Mouse (Mus musculus): ENCODE data around the gene St8sia1. TPM values are rescaled to one million over a fixed set of nuclear protein-coding genes. Genes with fewer than 3 reads are reported as not detected.
A peak's percentile ranks its signal among the peaks of the same experiment; 100 is the strongest.

The St8sia1 gene
- total RNA-seq, 2 experiments from 2014 or later, result 0.11 to 0.23 TPM

GRCm38 (mm10) chr6:142834911-142835310 lies 129.3 kb downstream of the St8sia1 start:
- intact Hi-C loops (cut with DNase I), result no loop called here
- DNase-seq, result no peak
- no peak overlapping the region for H3K27ac ChIP-seq
- H3K4me3 ChIP-seq, result no peak overlapping the region
- no peak for TF ChIP-seq CTCF (IDR thresholded peaks at IDR 0.05)

GRCm38 (mm10) chr6:142831706-142832105 lies 132.5 kb downstream of the St8sia1 start:
- intact Hi-C loops (cut with DNase I), result no loop called here
- DNase-seq, result no peak
- no peak for TF ChIP-seq CTCF (IDR thresholded peaks at IDR 0.05)
- Histone ChIP-seq H3K4me3 (no peak overlapping the region), H3K27ac (no peak overlapping the region)

- TF ChIP-seq CTCF (IDR thresholded peaks at IDR 0.05), result no peak
- Histone ChIP-seq H3K4me3 (no peak overlapping the region), H3K27ac (no peak overlapping the region)
- DNase-seq, result no peak
- intact Hi-C loops (cut with DNase I), result no loop called here
These were observed 133.0 kb downstream of the St8sia1 start for GRCm38 (mm10) chr6:142831243-142831642.

- intact Hi-C loops (cut with DNase I), result no loop called here
- H3K4me3 ChIP-seq, result no peak overlapping the region
- no peak for TF ChIP-seq CTCF (IDR thresholded peaks at IDR 0.05)
- no peak overlapping the region for H3K27ac ChIP-seq
- DNase-seq, result no peak
These were observed 134.0 kb downstream of the St8sia1 start for GRCm38 (mm10) chr6:142830221-142830620.

GRCm38 (mm10) chr6:142825449-142825848 lies 138.8 kb downstream of the St8sia1 start:
- no peak overlapping the region for H3K27ac ChIP-seq
- DNase-seq, result no peak
- no peak overlapping the region for H3K4me3 ChIP-seq
- no peak for TF ChIP-seq CTCF (IDR thresholded peaks at IDR 0.05)
- intact Hi-C loops (cut with DNase I), result no loop called here

GRCm38 (mm10) chr6:142823008-142823787 lies 141.1 kb downstream of the St8sia1 start:
- intact Hi-C loops (cut with DNase I), result no loop called here
- TF ChIP-seq CTCF (IDR thresholded peaks at IDR 0.05), result no peak
- no peak overlapping the region for H3K27ac ChIP-seq
- no peak for DNase-seq
- H3K4me3 ChIP-seq, result no peak overlapping the region

- no peak for DNase-seq
- TF ChIP-seq CTCF (IDR thresholded peaks at IDR 0.05), result no peak
- Histone ChIP-seq H3K4me3 (no peak overlapping the region), H3K27ac (no peak overlapping the region)
- intact Hi-C loops (cut with DNase I), result no loop called here
These were observed 145.9 kb downstream of the St8sia1 start for GRCm38 (mm10) chr6:142818306-142818705.

GRCm38 (mm10) chr6:142815513-142815912 lies 148.7 kb downstream of the St8sia1 start:
- Histone ChIP-seq H3K27ac (no peak overlapping the region), H3K4me3 (no peak overlapping the region)
- intact Hi-C loops (cut with DNase I), result loop anchor here (2.0 kb wide), 1 partner anchor 37 kb away; no protein-coding TSS in a partner anchor
- TF ChIP-seq CTCF (IDR thresholded peaks at IDR 0.05), result no peak
- no peak for DNase-seq

- peak; percentile 82 for DNase-seq
- intact Hi-C loops (cut with DNase I), result loop anchor here (2.0 kb wide), 1 partner anchor 36 kb away; no protein-coding TSS in a partner anchor
- TF ChIP-seq CTCF (IDR thresholded peaks at IDR 0.05), result peak; percentile 90; the same call in 1 of the 2 replicates
- Histone ChIP-seq H3K27ac (no peak overlapping the region), H3K4me3 (peak overlapping the region; percentile 69)
These were observed 149.7 kb downstream of the St8sia1 start for GRCm38 (mm10) chr6:142814495-142814921.

GRCm38 (mm10) chr6:142814011-142814410 lies 150.2 kb downstream of the St8sia1 start:
- Histone ChIP-seq H3K27ac (no peak overlapping the region), H3K4me3 (peak overlapping the region; percentile 69)
- DNase-seq, result no peak
- no peak for TF ChIP-seq CTCF (IDR thresholded peaks at IDR 0.05)
- intact Hi-C loops (cut with DNase I), result loop anchor here (2.0 kb wide), 1 partner anchor 35 kb away; no protein-coding TSS in a partner anchor

- Histone ChIP-seq H3K27ac (no peak overlapping the region), H3K4me3 (no peak overlapping the region)
- no peak for DNase-seq
- no peak for TF ChIP-seq CTCF (IDR thresholded peaks at IDR 0.05)
- intact Hi-C loops (cut with DNase I), result no loop called here
These were observed 151.3 kb downstream of the St8sia1 start for GRCm38 (mm10) chr6:142812969-142813368.

- H3K4me3 ChIP-seq, result no peak overlapping the region
- H3K27ac ChIP-seq, result no peak overlapping the region
- no peak for DNase-seq
- TF ChIP-seq CTCF (IDR thresholded peaks at IDR 0.05), result no peak
- intact Hi-C loops (cut with DNase I), result no loop called here
These were observed 154.0 kb downstream of the St8sia1 start for GRCm38 (mm10) chr6:142810239-142810638.

GRCm38 (mm10) chr6:142809373-142810098 lies 154.7 kb downstream of the St8sia1 start:
- Histone ChIP-seq H3K27ac (no peak overlapping the region), H3K4me3 (no peak overlapping the region)
- TF ChIP-seq CTCF (IDR thresholded peaks at IDR 0.05), result no peak
- intact Hi-C loops (cut with DNase I), result no loop called here
- no peak for DNase-seq
